Mouse (Mus musculus) kidney, adult 10 weeks (tissue): ENCODE measurements around the gene Tmprss12. TPM values are rescaled to one million over a fixed set of nuclear protein-coding genes. Genes with fewer than 3 reads are reported as not detected.

Experiments
- polyA plus RNA-seq: library from polyadenylated mRNA; stranded (reverse); fragments of 350-450 nt; fragmentation: Illumina TruSeq; extraction: RNeasy Lipid Tissue Mini Kit (QIAGEN cat#74804); gene quantifications from one replicate; pipeline ENCODE4 v1.2.3, GENCODE M21; 2014; ENCODE audit warnings: low read depth, low replicate concordance

Gene Tmprss12
- not detected for polyA plus RNA-seq

DNA sequence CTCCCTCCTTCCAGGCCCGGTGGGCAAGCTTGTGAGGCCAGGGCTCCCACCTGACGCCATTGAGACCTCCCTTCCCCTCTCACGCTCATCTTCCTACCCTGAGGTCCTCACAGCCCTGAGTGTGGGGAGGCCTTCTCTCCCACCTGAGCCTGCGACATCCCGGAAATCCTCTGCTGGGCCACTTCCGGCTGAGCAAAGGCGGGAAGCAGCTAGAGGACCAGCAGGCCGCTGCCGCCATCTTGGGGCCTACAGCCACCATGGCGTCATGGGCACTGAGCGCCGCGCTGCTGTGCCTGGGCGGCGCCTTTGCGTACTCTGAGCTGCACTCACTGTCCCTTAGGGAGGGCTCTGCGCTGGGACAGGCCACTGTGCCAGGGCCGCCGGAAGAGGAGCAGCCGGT lies at the start of gene Tmprss12:
TSS of gene Tmprss12 (plus strand) at position 212 of the 400 bp plus-strand sequence.

DNA sequence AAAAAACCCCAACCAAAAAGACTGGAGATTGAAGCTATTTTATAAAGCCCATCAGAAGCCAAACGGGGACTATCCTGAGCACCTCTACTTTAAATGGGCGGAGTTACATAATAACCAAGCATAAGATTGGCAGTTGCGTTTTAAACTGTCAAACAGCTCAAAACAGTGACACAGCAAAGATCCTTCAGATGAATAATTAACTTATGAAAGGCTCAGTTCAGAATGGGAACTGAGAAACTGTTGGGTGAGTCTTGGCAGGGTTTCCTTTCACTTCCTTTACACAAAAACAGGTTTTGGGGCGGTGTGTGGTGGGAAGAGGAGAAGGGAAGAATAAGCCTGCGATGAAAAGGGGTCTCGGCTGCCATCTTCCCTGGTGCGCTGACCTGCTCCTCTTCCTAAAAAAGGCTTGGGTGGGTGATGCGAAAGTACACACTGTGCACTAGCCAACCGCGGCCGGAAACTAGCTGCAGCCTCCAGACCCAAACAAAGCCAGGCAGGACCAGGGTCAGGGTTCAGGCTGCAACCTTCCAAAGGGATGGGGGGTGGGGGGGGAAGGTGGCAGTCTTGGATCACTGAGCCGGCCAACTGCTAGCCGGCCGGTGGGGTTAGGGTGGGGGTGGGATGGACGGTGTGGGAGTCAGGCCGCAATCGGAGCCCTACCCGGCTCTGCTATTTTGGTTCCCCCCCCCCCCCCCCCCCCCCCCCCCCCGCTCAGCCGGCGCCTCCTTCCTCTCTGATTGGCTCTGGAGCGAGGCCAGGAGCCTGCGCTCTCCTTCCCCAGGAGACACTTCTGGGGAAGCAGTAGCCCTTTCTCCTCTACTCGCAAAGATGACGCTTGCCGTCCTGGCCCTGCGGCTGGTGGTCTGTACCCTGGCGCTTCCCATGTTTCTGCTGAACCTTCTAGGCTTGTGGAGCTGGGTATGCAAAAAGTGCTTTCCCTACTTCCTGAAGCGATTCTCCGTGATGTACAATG lies 23.7 kb downstream of the Tmprss12 start, which contains the start of gene Mettl7a1:
TSS of gene Mettl7a1 (plus strand) at position 122 of the 973 bp plus-strand sequence.

DNA sequence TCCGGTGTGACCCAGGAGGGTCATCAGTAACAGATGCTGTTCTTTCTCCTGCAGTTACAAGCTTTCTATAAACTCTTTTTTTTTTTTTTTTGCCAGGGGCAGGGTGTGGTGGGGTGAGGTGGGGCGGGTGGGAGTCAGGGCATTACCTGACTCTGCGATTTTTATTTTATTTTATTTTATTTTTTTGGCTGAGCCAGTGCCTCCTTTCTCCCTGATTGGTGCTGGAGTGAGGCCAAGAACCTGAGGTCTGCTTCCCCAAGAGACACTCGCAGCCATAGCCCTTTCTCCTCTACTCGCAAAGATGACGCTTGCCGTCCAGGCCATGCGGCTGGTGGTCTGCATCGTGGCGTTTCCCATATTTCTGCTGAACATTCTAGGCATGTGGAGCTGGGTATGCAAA lies 54.0 kb downstream of the Tmprss12 start, which contains the start of gene Mettl7a3:
TSS of gene Mettl7a3 (plus strand) at position 301 of the 400 bp plus-strand sequence.

Other genes with a start within 250 kb of the Tmprss12 start
- 2.8 TPM for gene Dip2b, start 242.2 kb upstream of the Tmprss12 start, polyA plus RNA-seq
- 51.4 TPM for gene Atf1, start 53.0 kb upstream of the Tmprss12 start, polyA plus RNA-seq
- 437 TPM for gene Mettl7a1, start 23.3 kb downstream of the Tmprss12 start, polyA plus RNA-seq
- not detected for gene Mettl7a3, start 54.1 kb downstream of the Tmprss12 start, polyA plus RNA-seq
- gene Methig1, start 72.3 kb downstream of the Tmprss12 start, polyA plus RNA-seq, result 13.5 TPM
- 164 TPM for gene Mettl7a2, start 72.4 kb downstream of the Tmprss12 start, polyA plus RNA-seq
- not detected for gene Higd1c, start 83.7 kb downstream of the Tmprss12 start, polyA plus RNA-seq
- 0.49 TPM for gene Gm5475, start 141.3 kb downstream of the Tmprss12 start, polyA plus RNA-seq
- gene Slc11a2, start 144.2 kb downstream of the Tmprss12 start, polyA plus RNA-seq, result 22.7 TPM
- 21.3 TPM for gene Letmd1, start 188.2 kb downstream of the Tmprss12 start, polyA plus RNA-seq
- 1.3 TPM for gene Csrnp2, start 214.7 kb downstream of the Tmprss12 start, polyA plus RNA-seq